Mouse (Mus musculus) lung, postnatal 0 days (tissue): ENCODE data around the gene March2. TPM values are rescaled to one million over a fixed set of nuclear protein-coding genes. Genes with fewer than 3 reads are reported as not detected.
A peak's percentile ranks its signal among the peaks of the same experiment; 100 is the strongest.

Experiments
- ATAC-seq: fragments of 200-750 bp; cut with Nextera tagmentation; 2 replicates; pipeline ENCODE4 v1.8.0; 2017; ENCODE audit warnings: moderate library complexity
- DNase-seq: peaks from one replicate; pipeline ENCODE4 v3.0.0-alpha.2; 2016; ENCODE audit warnings: low spot score
- H3K27ac ChIP-seq: fragments of 300-500 bp; sonication (generic); 2 replicates; pipeline ENCODE4 v1.5.1; 2014; ENCODE audit warnings: antibody characterized with exemption, mild to moderate bottlenecking, low read length, mixed read lengths
- H3K27me3 ChIP-seq: fragments of 300-500 bp; sonication (generic); replicated peaks from 2 replicates; pipeline ENCODE4 v1.6.1; 2014; ENCODE audit warnings: low read length, mixed read lengths; ENCODE audit not compliant: insufficient read depth
- H3K36me3 ChIP-seq: fragments of 300-500 bp; sonication (generic); 2 replicates; pipeline ENCODE4 v1.6.1; 2014; ENCODE audit warnings: low read length, mixed read lengths; ENCODE audit not compliant: insufficient read depth
- H3K4me1 ChIP-seq: fragments of 300-500 bp; sonication (generic); 2 replicates; pipeline ENCODE4 v1.6.1; 2014; ENCODE audit warnings: antibody characterized with exemption, low read depth, low read length, mixed read lengths; ENCODE audit not compliant: insufficient read depth
- H3K4me2 ChIP-seq: fragments of 300-500 bp; sonication (generic); replicated peaks from 2 replicates; pipeline ENCODE4 v1.6.1; 2014; ENCODE audit warnings: low read depth, mild to moderate bottlenecking, low read length, moderate library complexity, mixed read lengths
- H3K4me3 ChIP-seq: fragments of 300-500 bp; sonication (generic); 2 replicates; pipeline ENCODE4 v1.5.1; 2014; ENCODE audit warnings: low read depth, low read length
- H3K9ac ChIP-seq: fragments of 300-500 bp; sonication (generic); replicated peaks from 2 replicates; pipeline ENCODE4 v1.6.1; 2014; ENCODE audit warnings: low read depth, mild to moderate bottlenecking
- H3K9me3 ChIP-seq: fragments of 300-500 bp; sonication (generic); 2 replicates; pipeline ENCODE4 v1.6.1; 2016; ENCODE audit warnings: low read length, mixed read lengths
- CTCF ChIP-seq: IDR thresholded peaks from 2 replicates; pipeline ENCODE4 v1.5.1; 2016; ENCODE audit warnings: antibody characterized with exemption, mild to moderate bottlenecking
- EP300 ChIP-seq: IDR thresholded peaks from 2 replicates; pipeline ENCODE4 v1.6.1; 2016; ENCODE audit warnings: antibody characterized with exemption, mild to moderate bottlenecking, control low read depth
- WGBS: fragments of 180-500 bp; shearing (Covaris S2); extraction: QIAGEN DNeasy Blood & Tissue Kit; methylation state at CpG from one replicate; pipeline ENCODE4 v1.1.7; 2014; 5-methylcytosine and 5-hydroxymethylcytosine counted together
- polyA plus RNA-seq: library from polyadenylated mRNA; unstranded; fragments of >200 nt; fragmentation: Nextera tagmentation; extraction: Ambion mirVana; gene quantifications from 2 replicates; pipeline ENCODE4 v1.2.1, GENCODE M21; 2015

Gene March2
- polyA plus RNA-seq, result 104 and 106 TPM in 2 replicates

GRCm38 (mm10) chr17:33718384-33718881 is at the start of gene March2:
Gene March2 (minus strand): TSS chr17:33718670.
- ATAC-seq (peak; percentile 100), DNase-seq (peak; percentile 98)
- Histone ChIP-seq H3K36me3 (no peaks in the 10 kb centered on the region), H3K4me1 (no peaks in the 10 kb centered on the region), H3K27ac (peak within 1 kb of the TSS; percentile 65), H3K4me2 (peak within 1 kb of the TSS; percentile 73), H3K9ac (peak within 1 kb of the TSS; percentile 74), H3K9me3 (no peaks in the 10 kb centered on the region), H3K4me3 (peak within 1 kb of the TSS; percentile 88), H3K27me3 (no peaks in the 10 kb centered on the region)
- WGBS, result under 1% methylated on average over 38 of the region's 46 CpGs
- TF ChIP-seq EP300, result no peak
- no peak for TF ChIP-seq CTCF

DNA sequence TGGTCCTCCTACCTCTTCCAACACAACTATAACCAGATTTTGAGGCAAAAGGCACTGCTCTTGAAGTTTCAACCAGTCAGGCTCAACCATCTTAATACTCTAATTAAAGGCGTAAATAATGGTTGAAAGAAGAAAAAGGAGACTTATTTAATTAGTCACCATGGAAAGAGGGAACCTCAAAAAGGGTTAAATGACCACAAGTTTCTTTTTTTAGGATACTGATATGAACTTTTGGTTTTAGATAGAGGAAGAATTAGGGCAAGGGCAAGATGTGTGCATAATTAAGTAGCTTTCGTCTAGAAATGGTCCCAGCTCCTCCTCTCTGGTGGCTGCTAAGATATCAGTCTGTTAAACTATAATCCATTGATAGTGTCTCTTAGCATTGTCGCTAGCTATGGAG is 47.9 kb upstream of the March2 start:
- no peak overlapping the region for H3K4me2 ChIP-seq
- TF ChIP-seq CTCF (no peak), EP300 (no peak)
- H3K4me1 ChIP-seq, result no peaks in the 10 kb centered on the region
- ATAC-seq (no peak), DNase-seq (no peak)
- WGBS, result 65% methylated on average over 3 of the region's 3 CpGs
- H3K9me3 ChIP-seq, result no peaks in the 10 kb centered on the region
- H3K4me3 ChIP-seq, result no peak overlapping the region
- no peaks in the 10 kb centered on the region for H3K27me3 ChIP-seq
- H3K36me3 ChIP-seq, result no peaks in the 10 kb centered on the region
- no peak overlapping the region for H3K27ac ChIP-seq
- H3K9ac ChIP-seq, result no peak overlapping the region

GRCm38 (mm10) chr17:33760255-33761165 is 42.0 kb upstream of the March2 start, which contains the start of gene Rab11b:
Gene Rab11b (minus strand): TSS chr17:33760530.
- H3K9ac ChIP-seq, result peak within 1 kb of the TSS; percentile 83
- 2% methylated on average over 34 of the region's 35 CpGs for WGBS
- peak within 1 kb of the TSS; percentile 97 for H3K27ac ChIP-seq
- peaks cover 30% of the 10 kb centered on the region for H3K4me1 ChIP-seq
- no peaks in the 10 kb centered on the region for H3K9me3 ChIP-seq
- peak; percentile 6 for TF ChIP-seq EP300
- peak; percentile 54 for TF ChIP-seq CTCF
- peak; percentile 100 for DNase-seq
- H3K4me2 ChIP-seq, result peak within 1 kb of the TSS; percentile 67
- peak within 1 kb of the TSS; percentile 52 for H3K4me3 ChIP-seq
- H3K27me3 ChIP-seq, result no peaks in the 10 kb centered on the region
- no peaks in the 10 kb centered on the region for H3K36me3 ChIP-seq
- ATAC-seq, result peak; percentile 98

GRCm38 (mm10) chr17:33759767-33760254 is 41.3 kb upstream of the March2 start:
- H3K4me3 ChIP-seq, result peak overlapping the region; percentile 52
- peak overlapping the region; percentile 83 for H3K9ac ChIP-seq
- ATAC-seq (peak; percentile 86), DNase-seq (peak; percentile 94)
- H3K9me3 ChIP-seq, result no peaks in the 10 kb centered on the region
- no peaks in the 10 kb centered on the region for H3K36me3 ChIP-seq
- no peak for TF ChIP-seq CTCF
- TF ChIP-seq EP300, result no peak; the same call in 1 of the 2 replicates
- peaks cover 33% of the 10 kb centered on the region for H3K4me1 ChIP-seq
- H3K27ac ChIP-seq, result peak overlapping the region; percentile 97
- H3K27me3 ChIP-seq, result no peaks in the 10 kb centered on the region
- peak overlapping the region; percentile 67 for H3K4me2 ChIP-seq
- 2% methylated on average over 36 of the region's 38 CpGs for WGBS

DNA sequence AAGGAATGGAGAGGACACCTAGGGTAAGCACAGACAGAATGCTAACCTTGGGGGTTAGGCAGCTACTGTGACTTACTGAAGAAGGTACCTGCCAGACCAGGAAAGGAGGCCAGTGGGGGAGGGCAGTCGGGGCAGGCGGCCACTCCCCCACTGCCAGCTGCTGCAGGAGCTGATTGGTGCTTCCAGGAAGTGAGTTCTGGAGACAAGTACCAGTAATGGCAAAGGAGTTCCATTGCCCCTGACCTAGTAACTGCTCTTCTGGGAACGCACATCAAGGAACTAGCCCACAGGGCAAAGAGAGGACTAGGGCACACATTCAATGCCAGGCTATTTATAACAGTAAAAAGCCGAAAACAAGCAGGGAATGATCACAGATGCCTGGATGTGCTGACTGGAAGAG is 38.8 kb upstream of the March2 start:
- TF ChIP-seq EP300 (no peak), CTCF (no peak)
- Histone ChIP-seq H3K4me3 (no peak overlapping the region), H3K4me2 (peak overlapping the region; percentile 22; the same call in 1 of the 2 replicates), H3K4me1 (peaks cover 33% of the 10 kb centered on the region), H3K27me3 (no peaks in the 10 kb centered on the region), H3K36me3 (no peaks in the 10 kb centered on the region), H3K27ac (peak overlapping the region; percentile 29; the same call in 1 of the 2 replicates), H3K9me3 (no peaks in the 10 kb centered on the region), H3K9ac (no peak overlapping the region)
- DNase-seq (no peak), ATAC-seq (no peak)
- WGBS, result 49% methylated on average over 4 of the region's 4 CpGs

GRCm38 (mm10) chr17:33756108-33756790 is 37.8 kb upstream of the March2 start:
- DNase-seq (peak; percentile 49), ATAC-seq (no peak)
- Histone ChIP-seq H3K27ac (peak overlapping the region; percentile 66), H3K9ac (no peak overlapping the region), H3K4me2 (no peak overlapping the region; the same call in 1 of the 2 replicates), H3K4me1 (peaks cover 33% of the 10 kb centered on the region), H3K36me3 (no peaks in the 10 kb centered on the region), H3K4me3 (no peak overlapping the region), H3K27me3 (no peaks in the 10 kb centered on the region), H3K9me3 (no peaks in the 10 kb centered on the region)
- WGBS, result 77% methylated on average over 3 of the region's 3 CpGs
- TF ChIP-seq CTCF (no peak), EP300 (peak; percentile 64; the same call in 1 of the 2 replicates)
